Mouse (Mus musculus): ENCODE measurements at regions not wholly inside any gene's neighbourhood (a gene's known extent, or its start where the extent isn't known, plus 50 kb on each side); places are given as distances from the start of the nearest gene placed in this dataset.
"Not testable (repeated sequence)": the region's sequence is repeated elsewhere in the genome, so short reads cannot be mapped to it uniquely, and the experiment has no call there.

DNA sequence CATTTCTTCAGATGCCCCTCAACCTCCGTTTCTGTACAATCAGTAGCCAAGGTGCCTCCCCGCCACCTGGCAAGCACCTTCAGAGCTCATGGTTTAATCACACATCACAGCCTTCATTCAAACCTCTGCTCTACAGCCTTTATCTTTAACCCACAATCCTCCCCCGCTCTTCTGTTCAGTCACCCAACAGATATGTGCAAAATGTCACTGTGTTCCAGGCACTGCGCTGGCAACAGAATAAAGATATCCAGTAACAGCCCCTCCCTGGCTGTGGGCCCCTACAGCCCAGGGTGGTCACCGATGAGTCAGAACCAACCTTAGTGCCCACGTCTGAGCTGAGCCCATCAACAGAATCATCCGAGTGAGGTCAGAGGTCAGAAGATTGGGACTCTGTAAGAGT lies 54.3 kb upstream of the Ddr1 start:
- ATAC-seq (replicated peaks in 1 of 2; ENCODE audit: insufficient read depth in 1 of 2, low FRiP score in 2 of 2, low TSS enrichment in 1 of 2, low read depth in 1 of 2, poor library complexity in 2 of 2, severe bottlenecking in 2 of 2), result no peak

DNA sequence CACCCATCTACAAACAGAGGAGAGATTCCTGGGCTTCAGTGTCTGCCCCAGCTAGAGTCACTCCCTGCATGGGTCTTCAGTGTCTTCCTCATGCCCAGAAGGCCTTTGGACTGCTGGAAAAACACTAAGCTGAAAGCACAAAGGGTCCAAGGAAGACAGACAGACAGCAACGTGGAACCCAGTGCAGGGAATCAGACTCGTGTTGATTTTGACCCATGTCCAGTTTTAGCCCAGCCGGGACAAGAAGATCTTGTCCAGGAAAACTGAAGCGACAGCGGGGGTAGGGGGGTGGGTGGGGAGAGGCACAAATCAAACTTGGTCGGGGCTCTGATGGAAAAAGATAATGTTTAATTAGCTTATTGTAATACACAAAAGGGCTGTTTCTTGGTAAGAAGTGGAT lies 55.3 kb upstream of the Ddr1 start:
- ATAC-seq (replicated peaks in 1 of 2; ENCODE audit: insufficient read depth in 1 of 2, low FRiP score in 2 of 2, low TSS enrichment in 1 of 2, low read depth in 1 of 2, poor library complexity in 2 of 2, severe bottlenecking in 2 of 2), result no peak

- peak; percentile 19 to 44; a peak in 1 of 4 replicates for ATAC-seq (replicated peaks in 1 of 2; ENCODE audit: insufficient read depth in 1 of 2, low FRiP score in 2 of 2, low TSS enrichment in 1 of 2, low read depth in 1 of 2, poor library complexity in 2 of 2, severe bottlenecking in 2 of 2)
Measured at GRCm38 (mm10) chr17:35762614-35763013, 58.2 kb upstream of the Ddr1 start.

GRCm38 (mm10) chr17:35763101-35763500 lies 58.4 kb upstream of the Ier3 start:
- ATAC-seq (replicated peaks in 1 of 2; ENCODE audit: insufficient read depth in 1 of 2, low FRiP score in 2 of 2, low TSS enrichment in 1 of 2, low read depth in 1 of 2, poor library complexity in 2 of 2, severe bottlenecking in 2 of 2), result no peak

GRCm38 (mm10) chr17:35763866-35764265 lies 57.6 kb upstream of the Ier3 start:
- ATAC-seq (replicated peaks in 1 of 2; ENCODE audit: insufficient read depth in 1 of 2, low FRiP score in 2 of 2, low TSS enrichment in 1 of 2, low read depth in 1 of 2, poor library complexity in 2 of 2, severe bottlenecking in 2 of 2), result peak; percentile 60 to 70; a peak in 2 of 4 replicates

DNA sequence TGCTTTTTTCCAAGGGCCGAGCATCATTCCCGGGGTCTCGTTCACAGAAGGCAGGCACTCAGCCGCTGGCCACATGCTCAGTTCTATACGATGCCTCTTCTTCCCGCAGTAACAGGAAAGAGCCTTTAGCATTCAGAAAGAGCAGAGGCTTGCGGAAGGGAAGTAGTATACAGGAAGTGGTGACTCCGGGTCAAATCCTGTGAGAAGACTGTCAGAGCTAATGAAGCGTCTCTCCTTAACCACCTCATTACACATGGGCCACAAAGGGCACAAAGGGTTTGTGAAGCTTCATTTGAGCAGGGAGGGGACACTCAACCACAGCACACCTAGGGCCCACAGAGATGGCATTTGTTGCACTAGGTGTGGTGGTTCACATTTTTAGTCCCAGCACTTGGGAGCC lies 55.1 kb upstream of the Ier3 start:
- peak; percentile 58 to 68; a peak in 3 of 4 replicates for ATAC-seq (replicated peaks in 1 of 2; ENCODE audit: insufficient read depth in 1 of 2, low FRiP score in 2 of 2, low TSS enrichment in 1 of 2, low read depth in 1 of 2, poor library complexity in 2 of 2, severe bottlenecking in 2 of 2)

- no peak for ATAC-seq (replicated peaks in 1 of 2; ENCODE audit: insufficient read depth in 1 of 2, low FRiP score in 2 of 2, low TSS enrichment in 1 of 2, low read depth in 1 of 2, poor library complexity in 2 of 2, severe bottlenecking in 2 of 2)
Measured at GRCm38 (mm10) chr17:35769175-35769960, 52.1 kb upstream of the Ier3 start.

- not testable (repeated sequence) for ATAC-seq (replicated peaks in 1 of 2; ENCODE audit: insufficient read depth in 1 of 2, low FRiP score in 2 of 2, low TSS enrichment in 1 of 2, low read depth in 1 of 2, poor library complexity in 2 of 2, severe bottlenecking in 2 of 2)
Measured at GRCm38 (mm10) chr17:35769961-35770276, 51.6 kb upstream of the Ier3 start.

GRCm38 (mm10) chr17:35770599-35770998 lies 50.9 kb upstream of the Ier3 start:
- ATAC-seq (replicated peaks in 1 of 2; ENCODE audit: insufficient read depth in 1 of 2, low FRiP score in 2 of 2, low TSS enrichment in 1 of 2, low read depth in 1 of 2, poor library complexity in 2 of 2, severe bottlenecking in 2 of 2), result no peak

DNA sequence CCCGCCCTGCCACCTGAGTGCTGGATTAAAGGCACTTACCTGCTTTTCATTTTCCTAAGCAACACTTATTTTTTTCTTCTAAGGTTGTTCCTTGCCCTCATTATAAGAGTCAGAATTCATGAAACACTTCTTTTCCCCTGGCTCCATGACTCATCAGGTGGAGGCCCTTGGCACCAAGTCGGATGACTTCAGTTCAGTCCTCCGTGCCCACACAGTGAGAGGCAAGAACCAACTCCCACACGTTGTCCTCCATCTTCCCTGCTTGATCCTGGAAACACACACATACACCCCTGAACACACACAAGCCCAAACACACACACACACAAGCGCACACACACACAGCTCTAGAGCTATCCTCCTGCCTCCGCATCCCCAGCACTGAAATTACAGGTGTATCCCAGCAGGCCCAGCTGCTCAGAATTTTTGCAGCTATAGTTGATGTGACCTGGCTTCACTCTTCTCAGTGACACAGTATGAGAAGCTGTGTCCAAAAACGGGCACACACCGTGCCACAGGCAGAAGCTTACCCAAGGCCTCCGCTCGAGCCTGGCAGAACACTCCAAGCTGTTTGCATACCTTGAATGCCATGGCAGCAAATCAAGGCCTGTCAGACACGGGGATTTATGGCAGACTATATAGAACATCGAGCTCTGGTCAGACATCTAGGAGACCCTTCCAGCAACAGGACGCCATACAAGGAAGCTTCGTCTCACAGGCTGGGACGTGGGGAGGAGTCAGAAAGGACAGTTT lies 49.7 kb upstream of the Ier3 start:
- no peak for ATAC-seq (replicated peaks in 1 of 2; ENCODE audit: insufficient read depth in 1 of 2, low FRiP score in 2 of 2, low TSS enrichment in 1 of 2, low read depth in 1 of 2, poor library complexity in 2 of 2, severe bottlenecking in 2 of 2)

Measured in hematopoietic stem cell, adult 5-6 weeks (primary cell).